Mouse (Mus musculus) lung, embryonic 16.5 days (tissue): ENCODE results near the gene Acbd3. TPM values are rescaled to one million over a fixed set of nuclear protein-coding genes. Genes with fewer than 3 reads are reported as not detected.
A peak's percentile ranks its signal among the peaks of the same experiment; 100 is the strongest.

Experiments
- ATAC-seq: fragments of 200-750 bp; cut with Nextera tagmentation; 2 replicates; pipeline ENCODE4 v1.8.0; 2017; ENCODE audit warnings: low read depth, mild to moderate bottlenecking, moderate library complexity
- H3K27ac ChIP-seq: fragments of 300-500 bp; sonication (generic); 2 replicates; pipeline ENCODE4 v1.5.1; 2014; ENCODE audit warnings: mild to moderate bottlenecking, control low read depth, low read length
- H3K27me3 ChIP-seq: fragments of 300-500 bp; sonication (generic); 2 replicates; pipeline ENCODE4 v1.6.1; 2014; ENCODE audit warnings: low read depth, low read length, mixed read lengths; ENCODE audit not compliant: control insufficient read depth, insufficient read depth
- H3K36me3 ChIP-seq: fragments of 300-500 bp; sonication (generic); 2 replicates; pipeline ENCODE4 v1.6.1; 2014; ENCODE audit warnings: low read length; ENCODE audit not compliant: control insufficient read depth, insufficient read depth
- H3K4me1 ChIP-seq: fragments of 300-500 bp; sonication (generic); replicated peaks from 2 replicates; pipeline ENCODE4 v1.6.1; 2014; ENCODE audit warnings: low read length, mixed read lengths; ENCODE audit not compliant: control insufficient read depth, insufficient read depth
- H3K4me2 ChIP-seq: fragments of 300-500 bp; sonication (generic); 2 replicates; pipeline ENCODE4 v1.6.1; 2014; ENCODE audit warnings: low read depth, low read length, control low read depth
- H3K4me3 ChIP-seq: fragments of 300-500 bp; sonication (generic); 2 replicates; pipeline ENCODE4 v1.5.1; 2014; ENCODE audit warnings: mild to moderate bottlenecking, low read length, control low read depth
- H3K9ac ChIP-seq: fragments of 300-500 bp; sonication (generic); 2 replicates; pipeline ENCODE4 v1.6.1; 2014; ENCODE audit warnings: low read length, control low read depth
- H3K9me3 ChIP-seq: fragments of 300-500 bp; sonication (generic); 2 replicates; pipeline ENCODE4 v1.6.1; 2016; ENCODE audit warnings: low read length; ENCODE audit not compliant: control insufficient read depth
- WGBS: fragments of 180-500 bp; shearing (Covaris S2); extraction: QIAGEN DNeasy Blood & Tissue Kit; methylation state at CpG from one replicate; pipeline ENCODE4 v1.1.7; 2014; 5-methylcytosine and 5-hydroxymethylcytosine counted together
- polyA plus RNA-seq: library from polyadenylated mRNA; unstranded; fragments of >200 nt; fragmentation: Nextera tagmentation; extraction: Ambion mirVana; gene quantifications from 2 replicates; pipeline ENCODE4 v1.2.1, GENCODE M21; 2015

The Acbd3 gene
- 20.7 and 21.2 TPM in 2 replicates for polyA plus RNA-seq

- ATAC-seq: peak; percentile 97
- Histone ChIP-seq H3K4me1 (peaks cover 19% of the 10 kb centered on the region), H3K9me3 (no peaks in the 10 kb centered on the region), H3K4me2 (peak within 1 kb of the TSS; percentile 71), H3K27ac (peak within 1 kb of the TSS; percentile 90), H3K27me3 (no peaks in the 10 kb centered on the region), H3K4me3 (peak within 1 kb of the TSS; percentile 87), H3K36me3 (no peaks in the 10 kb centered on the region), H3K9ac (peak within 1 kb of the TSS; percentile 98)
- WGBS: under 1% methylated on average over 51 of the region's 52 CpGs
Observed at GRCm38 (mm10) chr1:180725704-180726179, at the start of gene Acbd3. TSS of gene Acbd3 (plus strand) at chr1:180726043.

GRCm38 (mm10) chr1:180691284-180691683, 34.6 kb upstream of the Acbd3 start:
- WGBS: 83% methylated on average over 7 of the region's 7 CpGs
- no peak overlapping the region for H3K9ac ChIP-seq

GRCm38 (mm10) chr1:180696626-180697352, 29.1 kb upstream of the Acbd3 start, which contains the start of gene Mixl1:
TSS of gene Mixl1 (minus strand) at chr1:180697034.
- ATAC-seq: peak; percentile 49
- peak within 1 kb of the TSS; percentile 57 for H3K4me3 ChIP-seq
- peak within 1 kb of the TSS; percentile 85 for H3K4me2 ChIP-seq
- H3K27me3 ChIP-seq: peaks cover 38% of the 10 kb centered on the region
- no peak within 1 kb of the TSS for H3K27ac ChIP-seq
- no peaks in the 10 kb centered on the region for H3K36me3 ChIP-seq
- no peaks in the 10 kb centered on the region for H3K9me3 ChIP-seq
- peaks cover 7% of the 10 kb centered on the region for H3K4me1 ChIP-seq
- WGBS: under 1% methylated on average over 68 of the region's 79 CpGs
- H3K9ac ChIP-seq: peak within 1 kb of the TSS; percentile 58

More at GRCm38 (mm10) chr1:180691284-180691683, 34.6 kb upstream of the Acbd3 start:
- H3K36me3 ChIP-seq: peaks cover 22% of the 10 kb centered on the region
- H3K27ac ChIP-seq: no peak overlapping the region
- ATAC-seq: no peak
- no peak overlapping the region for H3K4me2 ChIP-seq
- H3K4me1 ChIP-seq: 0 out of 2 replicates have a peak, but pooled peaks cover under 1% of the 10 kb centered on the region
- H3K9me3 ChIP-seq: no peaks in the 10 kb centered on the region
- peaks cover 14% of the 10 kb centered on the region for H3K27me3 ChIP-seq
- no peak overlapping the region for H3K4me3 ChIP-seq

GRCm38 (mm10) chr1:180698063-180698462, 27.8 kb upstream of the Acbd3 start:
- Histone ChIP-seq H3K4me1 (peaks cover 7% of the 10 kb centered on the region), H3K4me3 (no peak overlapping the region), H3K9me3 (no peaks in the 10 kb centered on the region), H3K36me3 (no peaks in the 10 kb centered on the region), H3K27ac (no peak overlapping the region), H3K4me2 (no peak overlapping the region), H3K27me3 (peaks cover 38% of the 10 kb centered on the region), H3K9ac (no peak overlapping the region)
- no peak for ATAC-seq
- WGBS: 66% methylated on average over 5 of the region's 5 CpGs

GRCm38 (mm10) chr1:180703400-180703799, 22.4 kb upstream of the Acbd3 start:
- peak overlapping the region; percentile 37 for H3K4me3 ChIP-seq
- WGBS: 28% methylated on average over 6 of the region's 6 CpGs
- no peaks in the 10 kb centered on the region for H3K9me3 ChIP-seq
- peaks cover 5% of the 10 kb centered on the region; the same call in 1 of the 2 replicates for H3K27me3 ChIP-seq
- peak; percentile 71; the same call in 1 of the 2 replicates for ATAC-seq
- peak overlapping the region; percentile 47 for H3K4me2 ChIP-seq
- no peaks in the 10 kb centered on the region for H3K36me3 ChIP-seq
- no peaks in the 10 kb centered on the region for H3K4me1 ChIP-seq
- H3K27ac ChIP-seq: no peak overlapping the region
- peak overlapping the region; percentile 49 for H3K9ac ChIP-seq

- Histone ChIP-seq H3K4me2 (no peak overlapping the region), H3K36me3 (no peaks in the 10 kb centered on the region), H3K4me3 (no peak overlapping the region), H3K4me1 (peaks cover 5% of the 10 kb centered on the region; the same call in 1 of the 2 replicates), H3K27me3 (no peaks in the 10 kb centered on the region), H3K27ac (no peak overlapping the region), H3K9me3 (no peaks in the 10 kb centered on the region), H3K9ac (no peak overlapping the region)
- 20% methylated on average over 3 of the region's 3 CpGs for WGBS
- no peak for ATAC-seq
Observed at GRCm38 (mm10) chr1:180707368-180707767, 18.5 kb upstream of the Acbd3 start.

GRCm38 (mm10) chr1:180707813-180708212, 18.0 kb upstream of the Acbd3 start:
- Histone ChIP-seq H3K4me3 (no peak overlapping the region), H3K36me3 (no peaks in the 10 kb centered on the region), H3K9ac (no peak overlapping the region), H3K9me3 (no peaks in the 10 kb centered on the region), H3K27me3 (no peaks in the 10 kb centered on the region), H3K27ac (no peak overlapping the region), H3K4me2 (no peak overlapping the region), H3K4me1 (peaks cover 5% of the 10 kb centered on the region; the same call in 1 of the 2 replicates)
- WGBS: 68% methylated on average over 3 of the region's 3 CpGs
- ATAC-seq: no peak

GRCm38 (mm10) chr1:180708935-180709776, 16.7 kb upstream of the Acbd3 start:
- peaks cover 5% of the 10 kb centered on the region; the same call in 1 of the 2 replicates for H3K4me1 ChIP-seq
- H3K27ac ChIP-seq: no peak overlapping the region
- H3K4me2 ChIP-seq: no peak overlapping the region; the same call in 1 of the 2 replicates
- no peaks in the 10 kb centered on the region for H3K27me3 ChIP-seq
- peak; percentile 74 for ATAC-seq
- H3K36me3 ChIP-seq: no peaks in the 10 kb centered on the region
- H3K9me3 ChIP-seq: no peaks in the 10 kb centered on the region
- no peak overlapping the region for H3K4me3 ChIP-seq
- 24% methylated on average over 14 of the region's 14 CpGs for WGBS
- no peak overlapping the region for H3K9ac ChIP-seq

GRCm38 (mm10) chr1:180718756-180719155, 7.1 kb upstream of the Acbd3 start:
- ATAC-seq: no peak
- Histone ChIP-seq H3K27ac (no peak overlapping the region), H3K4me3 (no peak overlapping the region), H3K4me1 (no peaks in the 10 kb centered on the region), H3K4me2 (no peak overlapping the region), H3K36me3 (no peaks in the 10 kb centered on the region), H3K9me3 (no peaks in the 10 kb centered on the region), H3K9ac (no peak overlapping the region), H3K27me3 (no peaks in the 10 kb centered on the region)
- 73% methylated on average over 5 of the region's 5 CpGs for WGBS
